Mouse (Mus musculus): ENCODE results near the gene Olfr1395. TPM values are rescaled to one million over a fixed set of nuclear protein-coding genes. Genes with fewer than 3 reads are reported as not detected.
"Not testable (repeated sequence)": the region's sequence is repeated elsewhere in the genome, so short reads cannot be mapped to it uniquely, and the experiment has no call there.

Gene Olfr1395
- total RNA-seq, 2 experiments from 2014 or later, result not detected

DNA sequence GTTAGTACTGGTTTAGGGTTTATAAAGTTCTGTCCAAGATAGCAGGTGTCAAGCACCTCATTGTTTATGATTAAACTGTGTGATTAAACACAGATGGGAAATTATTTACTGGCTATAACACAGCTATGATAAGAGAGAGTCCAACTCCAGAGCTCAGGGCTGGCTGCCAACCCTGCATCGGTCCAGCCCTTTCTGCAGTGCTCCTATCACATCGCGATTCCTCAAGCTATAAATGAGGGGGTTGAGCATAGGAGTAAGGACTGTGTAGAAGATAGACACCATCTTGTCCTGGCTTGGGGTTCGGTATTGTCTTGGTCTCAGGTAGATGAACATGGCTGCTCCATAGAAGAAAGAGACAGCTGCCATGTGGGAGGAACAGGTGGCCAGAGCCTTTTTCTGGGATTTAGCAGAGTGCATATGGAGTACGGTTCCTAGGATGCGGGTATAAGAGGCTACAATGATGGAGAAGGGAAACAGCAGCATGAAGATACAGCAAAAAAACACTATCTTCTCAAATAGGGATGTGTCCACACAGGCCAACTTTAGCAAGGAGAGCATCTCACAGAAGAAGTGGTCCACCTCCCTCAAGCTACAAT, 29.4 kb upstream of the Olfr1395 start:
- intact Hi-C loops (cut with DNase I), result no loop called here
- TF ChIP-seq CTCF (IDR thresholded peaks at IDR 0.05), result no peak
- peak in 1 of 2 experiments; percentile 34 for DNase-seq (ENCODE audit: extremely low spot score in 1 of 2, low spot score in 2 of 2)
- Histone ChIP-seq H3K27ac (no peak overlapping the region), H3K4me3 (no peak overlapping the region)

DNA sequence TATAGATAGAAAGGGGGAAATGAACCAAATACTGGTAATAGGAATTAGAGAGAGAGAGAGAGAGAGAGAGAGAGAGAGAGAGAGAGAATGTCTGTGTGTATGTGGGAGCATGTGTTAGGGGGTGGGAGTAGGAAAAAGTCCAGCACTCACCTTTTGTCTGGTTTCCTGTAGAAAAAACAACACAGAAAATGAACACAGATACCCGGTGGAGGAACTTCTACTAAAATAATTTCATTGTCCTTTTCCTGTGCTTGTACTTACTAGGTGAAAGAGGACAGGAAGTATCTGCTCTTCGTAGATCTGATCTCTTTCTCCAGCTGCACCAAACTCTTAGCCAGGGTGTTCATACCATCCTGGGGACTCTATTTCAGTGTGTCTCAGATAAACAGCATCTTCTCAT, 27.9 kb upstream of the Olfr1395 start:
- intact Hi-C loops (cut with DNase I), result no loop called here

DNA sequence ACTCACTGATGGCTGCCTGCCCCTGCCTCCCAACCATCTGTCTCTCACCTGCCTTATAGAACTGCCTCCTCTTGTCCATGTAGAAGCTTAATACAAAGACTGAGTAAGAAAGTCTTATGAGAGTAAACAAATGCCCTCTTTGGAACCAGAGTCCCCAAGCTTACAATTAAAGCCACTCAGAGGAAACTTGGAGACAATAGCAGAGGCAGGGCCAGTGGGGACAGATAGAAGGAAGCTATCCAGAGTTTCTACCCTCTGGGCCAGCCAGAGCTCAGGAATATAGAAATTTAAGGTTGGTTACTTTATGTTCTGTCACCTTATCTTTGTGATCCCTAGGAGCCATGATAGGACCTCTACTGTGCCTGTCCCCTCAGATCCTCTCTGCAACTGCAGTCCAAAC, 27.3 kb upstream of the Olfr1395 start, which contains the start of gene Olfr1396:
Gene Olfr1396, minus strand, starts transcription at position 101 of the 400 bp plus-strand sequence.
- intact Hi-C loops (cut with DNase I), result no loop called here
- no peak for TF ChIP-seq CTCF (IDR thresholded peaks at IDR 0.05)
- Histone ChIP-seq H3K27ac (no peak within 1 kb of the TSS), H3K4me3 (no peak within 1 kb of the TSS)
- DNase-seq (ENCODE audit: extremely low spot score in 1 of 2, low spot score in 2 of 2), result no peak

More for the DNA sequence above, 27.9 kb upstream of the Olfr1395 start:
- no peak for DNase-seq (ENCODE audit: extremely low spot score in 1 of 2, low spot score in 2 of 2)
- TF ChIP-seq CTCF (IDR thresholded peaks at IDR 0.05), result no peak
- no peak overlapping the region for H3K27ac ChIP-seq
- H3K4me3 ChIP-seq, result no peak overlapping the region

DNA sequence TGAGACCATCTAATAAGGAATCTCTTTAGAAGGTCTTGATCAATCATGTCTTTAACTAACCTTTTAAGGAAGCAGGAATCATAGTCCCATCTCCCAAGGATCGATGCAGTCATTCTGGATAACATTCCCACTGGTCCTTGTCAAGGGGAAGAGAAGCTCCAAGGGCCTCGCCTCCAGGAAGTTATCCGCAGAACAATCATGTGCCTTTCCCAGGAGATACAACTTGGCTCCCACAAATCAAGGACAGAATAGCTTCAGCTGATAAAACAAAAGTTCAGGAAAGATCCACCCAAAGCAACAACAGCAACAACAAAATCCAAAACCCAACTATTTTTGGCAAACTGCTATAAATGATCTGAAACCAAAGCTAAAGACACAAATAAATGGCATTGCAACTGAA, 22.4 kb upstream of the Olfr1395 start:
- DNase-seq (ENCODE audit: extremely low spot score in 1 of 2, low spot score in 2 of 2), result no peak
- H3K4me3 ChIP-seq, result no peak overlapping the region
- no peak overlapping the region for H3K27ac ChIP-seq
- intact Hi-C loops (cut with DNase I), result no loop called here
- TF ChIP-seq CTCF (IDR thresholded peaks at IDR 0.05), result no peak

DNA sequence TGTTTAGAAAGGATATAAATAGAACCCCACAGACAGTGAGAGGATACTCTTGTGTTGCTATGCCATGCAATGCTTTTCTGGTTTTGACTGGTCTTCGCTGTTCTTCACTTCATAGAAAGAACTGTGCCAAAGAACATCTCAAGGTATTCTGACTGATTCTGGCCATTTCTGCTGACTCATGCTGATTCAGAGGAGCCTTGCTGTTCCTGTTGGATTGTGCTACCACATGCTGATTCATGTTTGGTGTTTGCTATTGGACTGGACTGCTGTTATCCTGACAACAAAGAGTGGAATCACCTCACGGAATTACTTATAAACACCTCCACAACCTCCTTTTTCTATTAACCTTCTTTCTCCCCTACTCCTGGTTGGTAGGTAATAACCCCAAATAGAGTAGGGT, 17.9 kb upstream of the Olfr1395 start:
- intact Hi-C loops (cut with DNase I), result no loop called here
- Histone ChIP-seq H3K4me3 (no peak overlapping the region), H3K27ac (no peak overlapping the region)
- no peak for DNase-seq (ENCODE audit: extremely low spot score in 1 of 2, low spot score in 2 of 2)
- no peak for TF ChIP-seq CTCF (IDR thresholded peaks at IDR 0.05)

DNA sequence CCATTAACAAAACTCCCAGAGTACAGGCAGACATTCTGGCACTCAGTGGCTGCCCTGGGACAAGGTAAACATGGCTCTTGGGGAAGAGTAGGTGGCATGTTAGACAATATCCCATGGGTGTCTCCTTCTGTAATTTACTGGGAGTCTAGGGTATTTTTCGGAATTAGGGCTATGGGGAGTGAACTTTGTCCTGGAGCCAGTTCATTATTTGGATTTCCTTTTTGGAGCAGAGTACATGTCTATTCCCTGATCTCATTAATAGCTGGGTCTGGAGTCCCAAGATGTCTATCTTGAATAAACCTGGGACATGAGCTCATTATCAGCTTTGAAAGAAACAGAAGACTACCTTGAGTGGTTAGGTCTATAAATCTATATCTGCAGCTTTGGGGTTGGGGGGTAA, 12.0 kb downstream of the Olfr1395 start, which contains the start of gene Olfr1394:
Gene Olfr1394, plus strand, starts transcription at position 301 of the 400 bp plus-strand sequence.
- TF ChIP-seq CTCF (IDR thresholded peaks at IDR 0.05), result no peak
- H3K27ac ChIP-seq, result no peak within 1 kb of the TSS
- no peak for DNase-seq (ENCODE audit: extremely low spot score in 1 of 2, low spot score in 2 of 2)
- no peak within 1 kb of the TSS for H3K4me3 ChIP-seq
- intact Hi-C loops (cut with DNase I), result no loop called here

DNA sequence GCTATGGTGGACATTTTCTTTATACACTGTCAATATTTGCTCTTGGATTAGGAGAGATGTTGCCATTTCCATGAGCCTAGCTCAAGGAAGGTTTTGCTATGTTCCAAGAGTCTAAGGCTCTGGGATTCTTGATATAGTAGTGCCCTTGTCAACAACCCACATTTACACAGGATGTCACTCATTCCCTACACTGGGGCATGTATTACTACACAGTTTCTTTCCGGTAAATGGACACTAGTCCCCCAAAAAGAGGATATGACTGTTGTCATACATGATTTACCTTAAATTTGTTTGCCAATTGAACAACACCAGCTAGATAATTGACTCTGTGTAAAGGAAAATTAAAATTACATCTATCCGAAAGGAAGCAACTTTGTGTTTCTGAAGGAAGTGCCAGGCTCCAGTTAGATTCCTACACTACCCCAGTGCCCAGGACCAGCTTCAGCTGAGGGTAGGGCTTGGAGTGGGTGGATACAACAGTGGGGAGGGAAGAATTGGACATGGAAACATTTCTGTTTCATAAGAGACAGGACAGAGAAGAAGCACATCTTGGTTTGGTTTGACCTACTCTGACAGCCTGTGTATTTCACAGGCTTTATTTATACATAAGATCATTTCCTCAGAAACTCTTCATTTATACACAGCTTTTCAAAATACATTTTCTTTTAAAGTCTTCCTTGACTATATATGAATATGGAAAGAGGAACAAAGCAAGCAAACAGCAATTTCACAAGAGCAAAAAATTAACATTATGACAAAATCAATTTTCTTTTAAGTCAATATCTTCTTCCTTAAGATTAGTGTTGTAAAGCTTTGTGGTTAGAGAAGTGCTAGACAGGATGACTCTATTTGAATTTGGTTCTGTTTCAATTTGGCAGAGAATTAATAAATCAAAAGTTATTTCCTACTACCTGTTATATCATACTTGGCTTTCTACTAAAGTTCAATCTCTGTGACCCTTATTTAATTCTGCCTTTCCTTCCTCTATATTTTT, 15.0 kb downstream of the Olfr1395 start:
- no peak for DNase-seq (ENCODE audit: extremely low spot score in 1 of 2, low spot score in 2 of 2)
- TF ChIP-seq CTCF (IDR thresholded peaks at IDR 0.05), result no peak
- H3K4me3 ChIP-seq, result no peak overlapping the region
- intact Hi-C loops (cut with DNase I), result no loop called here
- H3K27ac ChIP-seq, result no peak overlapping the region

DNA sequence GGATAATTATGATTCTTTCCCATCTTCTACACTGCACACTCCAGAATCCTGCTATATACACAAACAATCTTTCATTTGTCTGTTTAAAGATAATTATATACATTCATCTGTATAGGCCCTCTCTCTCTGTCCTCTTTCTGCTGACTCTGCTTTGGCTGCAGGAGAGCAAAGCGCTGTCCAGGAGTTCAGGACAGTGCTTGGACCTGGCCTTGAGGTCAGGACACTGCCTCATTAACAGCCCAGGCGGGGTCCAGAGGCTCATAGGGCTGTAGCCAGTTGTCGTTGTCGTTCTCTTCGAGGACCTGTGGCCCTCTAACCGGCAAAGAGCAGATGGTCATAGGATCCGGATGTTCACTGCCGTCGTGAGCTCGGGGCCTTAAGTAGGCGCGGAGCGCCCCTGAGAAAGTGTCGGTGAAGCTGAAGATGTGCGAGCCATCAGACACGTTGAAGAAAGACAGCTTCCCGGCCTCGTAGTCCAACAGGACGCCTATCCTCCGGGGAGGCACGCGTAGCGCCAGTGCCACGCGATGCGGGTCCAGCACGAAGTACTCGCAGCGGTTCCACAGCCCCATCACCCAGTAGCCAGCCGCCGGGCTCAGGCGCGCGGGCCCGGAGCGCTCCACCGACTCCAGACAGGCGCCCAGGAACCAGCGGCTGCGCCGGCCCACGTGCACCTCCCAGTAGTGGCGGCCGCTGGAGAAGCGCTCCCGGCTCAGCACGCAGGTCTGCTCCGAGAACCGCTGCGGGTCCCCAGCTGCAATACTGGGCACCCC, 27.0 kb downstream of the Olfr1395 start:
- TF ChIP-seq CTCF (IDR thresholded peaks at IDR 0.05), result no peak
- peak; percentile 18 to 27 for DNase-seq (ENCODE audit: extremely low spot score in 1 of 2, low spot score in 2 of 2)
- intact Hi-C loops (cut with DNase I), result no loop called here
- Histone ChIP-seq H3K4me3 (peak overlapping the region; percentile 34), H3K27ac (no peak overlapping the region)

DNA sequence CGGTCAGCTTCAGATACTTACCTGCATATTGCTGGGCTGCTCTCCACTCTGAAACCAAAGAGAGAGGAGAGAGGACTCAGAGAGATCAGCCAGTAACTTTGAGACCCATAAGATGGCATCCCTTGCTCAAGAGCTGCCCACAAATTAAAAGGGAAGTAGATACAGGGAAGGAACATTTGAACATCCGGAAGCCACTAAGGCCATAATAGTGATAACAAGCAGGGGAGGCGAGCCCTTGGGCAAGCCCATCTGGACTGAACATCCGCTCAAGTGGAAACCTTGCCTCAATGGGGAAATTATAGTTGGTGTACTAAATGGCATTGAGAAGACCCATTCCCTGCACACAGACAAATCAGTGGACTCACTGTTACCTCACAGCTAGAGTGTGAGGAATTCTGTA, 28.5 kb downstream of the Olfr1395 start:
- no peak for DNase-seq (ENCODE audit: extremely low spot score in 1 of 2, low spot score in 2 of 2)
- no peak overlapping the region for H3K4me3 ChIP-seq
- TF ChIP-seq CTCF (IDR thresholded peaks at IDR 0.05), result no peak
- intact Hi-C loops (cut with DNase I), result no loop called here
- H3K27ac ChIP-seq, result no peak overlapping the region

DNA sequence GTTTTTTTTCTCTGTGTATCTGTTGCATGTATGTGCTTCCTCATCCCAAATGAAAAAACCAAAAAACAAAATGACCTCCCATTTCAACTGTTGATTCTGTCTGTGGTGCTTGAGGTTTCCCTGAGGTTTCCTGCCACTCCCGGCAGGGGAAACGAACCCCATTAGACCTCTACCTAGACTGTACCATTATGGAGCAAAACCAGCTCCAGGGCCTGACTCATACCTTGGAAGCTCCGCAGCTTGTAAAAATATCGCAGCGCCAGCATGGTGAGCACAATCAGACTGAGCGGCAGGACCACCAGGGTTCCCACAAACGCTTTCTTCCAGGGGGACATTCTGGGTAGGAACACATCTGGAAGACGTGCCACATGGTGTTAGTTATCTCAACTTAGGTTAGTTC, 33.3 kb downstream of the Olfr1395 start:
- intact Hi-C loops (cut with DNase I), result no loop called here
- TF ChIP-seq CTCF (IDR thresholded peaks at IDR 0.05), result no peak
- no peak overlapping the region for H3K4me3 ChIP-seq
- DNase-seq (ENCODE audit: extremely low spot score in 1 of 2, low spot score in 2 of 2), result no peak
- H3K27ac ChIP-seq, result no peak overlapping the region

DNA sequence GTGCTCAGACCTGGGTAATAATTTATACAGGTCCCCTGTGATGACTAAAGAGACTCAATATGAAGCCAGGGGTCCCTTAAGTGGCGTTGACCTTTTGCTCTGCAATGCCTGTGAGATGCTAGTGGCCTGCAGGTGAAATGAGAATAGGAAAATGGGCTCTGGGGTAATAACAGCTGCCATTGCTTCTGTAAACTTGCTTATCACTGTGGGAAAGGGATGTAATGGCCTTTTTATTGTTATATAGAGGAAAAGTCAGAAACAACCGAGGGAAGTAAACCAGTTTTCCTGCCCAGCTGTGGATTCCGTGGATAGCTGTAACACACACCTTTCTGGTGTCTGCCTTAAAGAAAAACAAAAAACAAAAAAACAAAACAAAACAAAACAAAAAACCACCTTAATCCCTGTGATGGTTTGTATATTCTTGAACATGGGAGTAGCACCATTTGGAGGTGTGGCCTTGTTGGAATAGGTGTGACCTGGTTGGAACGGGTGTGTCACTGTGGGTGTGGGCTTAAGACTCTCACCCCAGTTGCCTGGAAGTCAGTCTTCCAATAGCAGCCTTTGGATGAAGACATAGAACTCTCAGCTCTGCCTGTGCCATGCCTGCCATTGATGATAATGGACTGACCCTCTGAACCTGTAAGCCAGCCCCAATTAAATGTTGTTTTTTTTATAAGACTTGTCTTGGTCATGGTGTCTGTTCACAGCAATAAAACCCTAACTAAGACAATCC, 34.1 kb downstream of the Olfr1395 start:
- intact Hi-C loops (cut with DNase I); H3K27ac ChIP-seq; DNase-seq (ENCODE audit: extremely low spot score in 1 of 2, low spot score in 2 of 2); H3K4me3 ChIP-seq: not testable (repeated sequence)
